Mouse (Mus musculus): ENCODE data around the gene Nipbl.
"Not testable (repeated sequence)": the region's sequence is repeated elsewhere in the genome, so short reads cannot be mapped to it uniquely, and the experiment has no call there.

Nipbl gene

GRCm38 (mm10) chr15:8294150-8294549 is 150.1 kb downstream of the Nipbl start:
- no peak for DNase-seq (ENCODE audit: low spot score in 2 of 2)

DNA sequence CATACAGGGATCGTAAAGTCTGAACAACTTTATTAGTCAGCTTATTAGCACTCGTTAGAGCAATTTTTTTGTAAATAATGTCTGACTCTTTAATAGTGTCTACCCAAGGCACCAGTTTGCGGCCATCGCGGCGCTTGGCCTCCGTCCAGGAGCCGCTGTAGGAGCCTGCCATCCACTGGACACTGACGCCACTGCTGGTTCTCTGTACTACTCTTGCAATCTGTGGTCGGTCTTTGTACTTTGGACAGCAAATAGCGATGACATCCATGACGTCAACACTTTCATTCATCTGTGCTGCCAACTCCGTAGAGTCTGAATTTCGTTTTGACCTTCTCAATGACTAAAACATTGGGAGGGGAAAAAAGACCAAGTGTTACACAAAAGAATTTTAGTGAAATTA is 153.0 kb downstream of the Nipbl start:
- DNase-seq (ENCODE audit: low spot score in 2 of 2): no peak

DNA sequence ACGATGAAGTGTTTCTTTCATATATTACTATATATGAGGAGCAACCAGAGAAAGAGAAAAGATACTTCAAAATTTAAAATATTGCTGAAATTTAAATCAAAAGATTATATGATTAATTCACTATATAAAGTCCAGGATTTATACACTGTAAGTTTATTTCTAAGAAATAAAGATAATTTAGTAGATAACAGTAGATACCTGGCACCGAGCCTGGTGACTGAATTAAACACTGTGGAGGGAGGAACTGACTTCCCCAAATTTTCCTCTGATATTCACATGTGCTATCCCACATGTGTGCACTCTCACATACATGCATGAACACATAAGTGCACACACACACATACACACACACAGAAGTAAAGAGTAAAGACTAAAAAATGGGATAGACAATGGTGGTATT is 162.1 kb downstream of the Nipbl start:
- no peak for DNase-seq (ENCODE audit: low spot score in 2 of 2)

GRCm38 (mm10) chr15:8281701-8282100 is 162.6 kb downstream of the Nipbl start:
- DNase-seq (ENCODE audit: low spot score in 2 of 2): no peak

DNA sequence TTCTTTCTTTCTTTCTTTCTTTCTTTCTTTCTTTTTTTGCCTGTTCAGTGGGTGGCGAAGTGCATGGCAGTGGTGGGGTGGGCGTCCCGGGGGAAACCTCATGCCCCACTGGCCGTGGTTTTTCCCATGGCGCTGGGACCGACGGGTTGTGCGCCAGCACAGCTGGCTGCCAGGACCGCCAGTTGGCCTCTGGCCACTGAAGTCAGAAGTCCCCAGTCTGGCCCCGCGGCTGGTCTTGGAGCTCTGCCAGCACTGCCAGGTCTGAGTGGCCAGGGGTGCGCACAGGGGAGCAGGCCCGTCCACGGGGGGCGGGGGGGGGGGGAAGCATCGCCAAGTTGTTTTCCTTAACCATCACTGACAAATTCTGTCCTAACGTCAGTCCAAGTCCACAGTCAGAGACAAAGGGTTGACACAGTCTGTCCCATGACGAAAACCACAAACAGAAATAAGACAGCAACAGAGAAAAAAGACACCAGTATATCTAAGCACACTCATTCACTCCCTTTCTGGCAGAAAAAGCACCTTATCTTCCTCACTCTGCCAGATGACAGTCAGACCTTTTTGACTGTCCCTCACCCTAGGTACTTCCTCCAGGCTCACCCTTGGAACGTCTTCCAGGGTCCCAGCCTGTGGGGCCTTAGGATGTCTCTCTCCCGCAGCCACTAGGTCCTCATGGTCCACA is 164.2 kb downstream of the Nipbl start:
- DNase-seq (ENCODE audit: low spot score in 2 of 2): no peak

- DNase-seq (ENCODE audit: low spot score in 2 of 2): peak; percentile 40 to 54
Observed at GRCm38 (mm10) chr15:8279320-8279779, 164.9 kb downstream of the Nipbl start.

GRCm38 (mm10) chr15:8277916-8278315 is 166.3 kb downstream of the Nipbl start:
- DNase-seq (ENCODE audit: low spot score in 2 of 2): not testable (repeated sequence)

GRCm38 (mm10) chr15:8271952-8272351 is 172.3 kb downstream of the Nipbl start:
- DNase-seq (ENCODE audit: low spot score in 2 of 2): no peak

DNA sequence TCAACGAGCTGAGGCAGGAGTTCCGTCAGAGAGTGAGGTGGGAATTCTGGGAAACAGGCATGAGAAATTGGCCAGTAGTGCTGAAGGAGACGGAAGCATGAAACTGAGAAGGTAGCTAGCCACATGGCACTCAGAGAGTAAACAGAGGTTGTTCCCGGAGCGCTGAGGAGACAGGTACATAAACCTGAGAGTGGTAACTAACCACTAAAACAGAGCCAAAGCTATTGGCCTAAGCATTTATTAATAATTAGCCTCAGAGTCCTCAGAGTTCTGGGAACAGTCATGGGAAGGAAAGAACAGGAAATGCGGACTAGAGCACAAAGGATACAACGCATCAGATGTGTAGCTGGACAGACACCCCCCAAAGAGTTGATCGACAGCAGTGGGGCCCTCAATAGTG is 176.0 kb downstream of the Nipbl start:
- no peak for DNase-seq (ENCODE audit: low spot score in 2 of 2)

GRCm38 (mm10) chr15:8267211-8267610 is 177.1 kb downstream of the Nipbl start:
- DNase-seq (ENCODE audit: low spot score in 2 of 2): no peak

GRCm38 (mm10) chr15:8265946-8266345 is 178.3 kb downstream of the Nipbl start:
- no peak for DNase-seq (ENCODE audit: low spot score in 2 of 2)

Measured in thymus, postnatal 10 days (tissue).